Mouse (Mus musculus): ENCODE measurements around the gene Adam1b. TPM values are rescaled to one million over a fixed set of nuclear protein-coding genes. Genes with fewer than 3 reads are reported as not detected.

Gene Adam1b
- total and polyA plus RNA-seq, 3 experiments: not detected

Other genes starting within 250 kb of the Adam1b start
- gene Trafd1, start 117.8 kb downstream of the Adam1b start, total RNA-seq (2021): 10 to 100 TPM; 28.7 to 44.5 TPM
- 34.7 and 36.8 TPM in 2 replicates for gene Trafd1, start 117.8 kb downstream of the Adam1b start, polyA plus RNA-seq (2012; rRNA removed)
- 10 to 100 TPM; 33.9 to 40.8 TPM for gene Naa25, start 105.5 kb downstream of the Adam1b start, total RNA-seq (2021)
- 5.8 and 9.6 TPM in 2 replicates for gene Naa25, start 105.5 kb downstream of the Adam1b start, polyA plus RNA-seq (2012; rRNA removed)
- gene Tmem116, start 51.5 kb downstream of the Adam1b start, total RNA-seq (2021): 1 to 10 TPM; 2.6 to 4.8 TPM
- gene Tmem116, start 51.5 kb downstream of the Adam1b start, polyA plus RNA-seq (2012; rRNA removed): 3.3 and 8.1 TPM in 2 replicates
- gene Erp29, start 50.9 kb downstream of the Adam1b start, total RNA-seq (2021): 100 to 1,000 TPM in 1 of 2 experiments, 10 to 100 TPM in 1; 85.4 to 113 TPM
- gene Erp29, start 50.9 kb downstream of the Adam1b start, polyA plus RNA-seq (2012; rRNA removed): 36.8 and 41.9 TPM in 2 replicates
- gene Adam1a, start 42.0 kb upstream of the Adam1b start, total RNA-seq (2021): 1 to 10 TPM; 3.5 to 4.2 TPM
- gene Adam1a, start 42.0 kb upstream of the Adam1b start, polyA plus RNA-seq (2012; rRNA removed): 4.6 TPM in 2 replicates
- gene Gm42878, start 42.0 kb upstream of the Adam1b start, total RNA-seq (2021): not detected
- not detected in 2 replicates for gene Gm42878, start 42.0 kb upstream of the Adam1b start, polyA plus RNA-seq (2012; rRNA removed)
- gene Mapkapk5, start 42.5 kb upstream of the Adam1b start, total RNA-seq (2021): 10 to 100 TPM; 63.5 to 96.5 TPM
- 18.9 and 20.1 TPM in 2 replicates for gene Mapkapk5, start 42.5 kb upstream of the Adam1b start, polyA plus RNA-seq (2012; rRNA removed)
- 1,000 to 10,000 TPM; 1,066 to 2,347 TPM for gene Aldh2, start 90.4 kb upstream of the Adam1b start, total RNA-seq (2021)
- 3,430 and 6,143 TPM in 2 replicates for gene Aldh2, start 90.4 kb upstream of the Adam1b start, polyA plus RNA-seq (2012; rRNA removed)
- gene Acad12, start 115.5 kb upstream of the Adam1b start, total RNA-seq (2021): 10 to 100 TPM; 19.4 to 23.5 TPM
- gene Acad12, start 115.5 kb upstream of the Adam1b start, polyA plus RNA-seq (2012; rRNA removed): 14.1 and 14.5 TPM in 2 replicates
- 10 to 100 TPM; 23.1 to 25.4 TPM for gene Acad10, start 157.1 kb upstream of the Adam1b start, total RNA-seq (2021)
- gene Acad10, start 157.1 kb upstream of the Adam1b start, polyA plus RNA-seq (2012; rRNA removed): 9.8 and 10.0 TPM in 2 replicates
- 10 to 100 TPM; 52.4 to 60.5 TPM for gene Brap, start 157.1 kb upstream of the Adam1b start, total RNA-seq (2021)
- 14.7 and 17.0 TPM in 2 replicates for gene Brap, start 157.1 kb upstream of the Adam1b start, polyA plus RNA-seq (2012; rRNA removed)
- gene Atxn2, start 207.9 kb upstream of the Adam1b start, total RNA-seq (2021): 100 to 1,000 TPM; 146 to 229 TPM
- 214 and 218 TPM in 2 replicates for gene Atxn2, start 207.9 kb upstream of the Adam1b start, polyA plus RNA-seq (2012; rRNA removed)

Measured in adrenal gland, adult 2 months (tissue).